Mouse (Mus musculus): ENCODE data around the gene Olfr777.
"Not testable (repeated sequence)": the region's sequence is repeated elsewhere in the genome, so short reads cannot be mapped to it uniquely, and the experiment has no call there.

The Olfr777 gene

GRCm38 (mm10) chr10:129271081-129271535 is at the start of gene Olfr777:
Gene Olfr777 (minus strand): TSS chr10:129271485.
- no peak for DNase-seq (ENCODE audit: low read depth, low spot score)

DNA sequence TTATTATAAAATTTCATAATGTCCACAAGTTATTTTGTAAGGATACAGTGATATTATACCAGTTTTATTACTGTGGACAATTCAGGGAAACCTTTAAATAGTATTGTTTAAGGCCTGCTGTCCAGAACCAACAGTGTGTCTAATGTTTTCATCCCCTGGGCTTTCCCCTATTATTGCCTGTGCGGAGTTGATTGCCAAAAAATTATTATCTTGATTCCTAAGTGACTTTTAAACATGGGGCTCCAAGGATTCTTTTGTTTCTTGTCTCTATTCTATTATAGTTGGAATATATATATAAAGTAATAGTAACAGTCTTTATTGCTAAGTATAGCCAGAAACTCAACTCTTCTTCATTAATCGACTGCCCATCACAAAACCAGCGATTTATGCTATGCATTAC is 46.5 kb upstream of the Olfr777 start, which contains the start of gene Olfr780:
Gene Olfr780, plus strand, starts transcription at position 301 of the 400 bp plus-strand sequence.
- DNase-seq (ENCODE audit: low read depth, low spot score), result no peak

GRCm38 (mm10) chr10:129313521-129313920 is 42.2 kb upstream of the Olfr777 start:
- DNase-seq (ENCODE audit: low read depth, low spot score), result not testable (repeated sequence)

GRCm38 (mm10) chr10:129312973-129313372 is 41.7 kb upstream of the Olfr777 start:
- not testable (repeated sequence) for DNase-seq (ENCODE audit: low read depth, low spot score)

- DNase-seq (ENCODE audit: low read depth, low spot score), result no peak
Observed at GRCm38 (mm10) chr10:129258827-129259226, 12.5 kb downstream of the Olfr777 start, which contains the start of gene Olfr776. Gene Olfr776 (plus strand): TSS chr10:129259127.

GRCm38 (mm10) chr10:129248112-129248511 is 23.2 kb downstream of the Olfr777 start, which contains the start of gene Olfr775:
Gene Olfr775 (plus strand): TSS chr10:129248412.
- DNase-seq (ENCODE audit: low read depth, low spot score), result no peak

DNA sequence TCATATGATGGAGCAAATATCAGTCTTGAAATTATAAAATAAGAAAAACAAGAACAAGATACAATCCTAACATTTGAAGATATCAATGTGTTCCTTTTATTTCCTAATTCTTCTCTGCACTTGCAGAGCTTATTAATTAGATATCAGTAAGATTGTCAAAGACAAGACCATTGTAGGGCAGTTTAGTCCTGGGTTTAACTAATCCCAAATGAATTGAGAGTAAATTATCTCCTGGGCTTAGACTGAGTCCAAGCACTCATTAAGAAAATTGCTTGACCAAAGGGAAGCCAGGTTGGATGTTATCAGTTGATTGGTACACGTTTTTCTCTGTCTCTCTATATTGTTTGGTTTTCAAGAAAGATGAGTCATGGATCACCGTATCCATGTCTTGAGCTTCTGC is 35.4 kb downstream of the Olfr777 start, which contains the start of gene Olfr774:
Gene Olfr774, plus strand, starts transcription at position 301 of the 400 bp plus-strand sequence.
- no peak for DNase-seq (ENCODE audit: low read depth, low spot score)

DNA sequence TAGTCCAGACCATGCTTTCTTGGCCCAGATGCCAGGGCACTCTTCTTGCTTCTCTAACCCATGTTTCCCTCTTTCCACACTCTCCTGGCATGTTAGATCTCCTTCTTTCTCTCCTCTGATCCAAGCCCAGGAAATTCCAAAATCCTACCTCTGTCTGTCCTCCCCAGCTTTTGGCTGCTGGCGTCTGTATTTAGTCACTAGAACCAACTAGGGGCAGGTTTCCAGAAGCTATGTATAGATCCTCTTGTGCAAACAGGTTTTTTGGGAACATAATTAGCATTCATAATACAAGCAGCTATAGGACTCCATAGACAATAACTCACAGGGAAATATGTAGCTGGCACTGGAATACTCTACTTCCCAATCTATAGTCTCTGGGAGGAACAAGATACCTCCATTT is 40.5 kb downstream of the Olfr777 start:
- peak; percentile 39 for DNase-seq (ENCODE audit: low read depth, low spot score)

Data from telencephalon, adult 2 months (tissue).